Mouse (Mus musculus): ENCODE results near the gene Pdia4.

Gene Pdia4

GRCm38 (mm10) chr6:47762686-47763085 lies 50.5 kb downstream of the Pdia4 start:
- in situ Hi-C loops (cut with MboI, MseI), result loop anchor here (5.0 to 25.0 kb wide), 4 partner anchors 310 to 1450 kb away; partner anchors contain the start of genes Cul1, Gimap6, Gimap7 and Gm28053

DNA sequence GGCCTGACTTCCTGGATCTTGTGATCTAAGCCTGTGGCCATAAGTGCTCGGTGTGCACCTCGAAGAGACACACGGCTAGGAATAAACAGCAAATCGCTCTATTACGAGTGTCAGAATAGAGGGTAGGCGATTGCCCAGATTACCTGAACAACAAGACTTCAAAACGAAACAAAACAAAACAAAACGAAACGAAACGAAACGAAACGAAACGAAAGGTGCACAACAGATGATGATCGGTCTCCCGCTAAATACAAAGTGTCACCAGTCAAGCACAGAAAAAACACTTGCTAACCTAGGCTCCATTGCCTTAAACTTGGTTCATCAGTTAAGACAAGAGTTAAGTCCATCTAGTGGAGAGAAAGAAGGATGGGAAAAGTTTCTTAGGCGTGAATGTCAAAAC lies 53.8 kb downstream of the Pdia4 start:
- in situ Hi-C loops (cut with MboI, MseI), result loop anchor here (25.0 kb wide), 2 partner anchors 953 to 1453 kb away; partner anchors contain the start of genes Gimap6, Gimap7, Gm28053 and Igf2bp3

DNA sequence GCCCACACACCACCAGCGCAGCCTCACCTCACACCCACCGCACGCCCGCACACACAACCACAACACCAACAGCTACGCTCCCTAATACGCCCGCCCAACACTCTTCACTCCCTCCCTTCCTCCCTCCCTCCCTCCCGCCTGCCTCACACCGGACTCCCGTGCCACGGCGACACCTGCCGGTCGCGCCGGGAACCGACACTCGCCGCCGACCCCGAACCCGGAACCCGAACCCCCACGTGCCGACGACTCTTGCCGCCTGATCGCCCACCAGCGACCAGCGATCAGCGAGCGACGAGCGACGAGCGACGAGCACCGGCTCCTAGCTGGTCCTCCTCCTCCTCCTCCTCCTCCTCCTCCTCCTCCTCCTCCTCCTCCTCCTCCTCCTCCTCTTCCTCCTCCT lies 55.4 kb downstream of the Pdia4 start:
- in situ Hi-C loops (cut with MboI, MseI), result loop anchor here (25.0 kb wide), 2 partner anchors 954 to 1454 kb away; partner anchors contain the start of genes Gimap6, Gimap7, Gm28053 and Igf2bp3

GRCm38 (mm10) chr6:47757429-47757828 lies 55.8 kb downstream of the Pdia4 start:
- in situ Hi-C loops (cut with MboI, MseI), result loop anchor here (25.0 kb wide), 2 partner anchors 955 to 1455 kb away; partner anchors contain the start of genes Gimap6, Gimap7, Gm28053 and Igf2bp3

DNA sequence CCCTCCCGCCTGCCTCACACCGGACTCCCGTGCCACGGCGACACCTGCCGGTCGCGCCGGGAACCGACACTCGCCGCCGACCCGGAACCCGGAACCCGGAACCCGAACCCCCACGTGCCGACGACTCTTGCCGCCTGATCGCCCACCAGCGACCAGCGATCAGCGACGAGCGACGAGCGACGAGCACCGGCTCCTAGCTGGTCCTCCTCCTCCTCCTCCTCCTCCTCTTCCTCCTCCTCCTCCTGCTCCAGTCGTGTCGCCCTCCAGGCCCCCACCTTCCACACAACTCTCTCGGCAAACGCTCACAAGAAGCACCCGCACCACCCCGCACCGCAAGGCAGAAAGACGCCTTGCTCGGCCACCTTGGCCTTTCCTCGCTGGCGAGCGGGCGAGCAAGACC lies 60.1 kb downstream of the Pdia4 start:
- in situ Hi-C loops (cut with MboI, MseI), result loop anchor here (25.0 kb wide), 2 partner anchors 959 to 1459 kb away; partner anchors contain the start of genes Gimap6, Gimap7, Gm28053 and Igf2bp3

- in situ Hi-C loops (cut with MboI, MseI), result loop anchor here (5.0 to 10.0 kb wide), 2 partner anchors 96 to 554 kb away; no protein-coding TSS in a partner anchor
Observed at GRCm38 (mm10) chr6:47748306-47748705, 64.9 kb downstream of the Pdia4 start.

GRCm38 (mm10) chr6:47747886-47748285 lies 65.3 kb downstream of the Pdia4 start:
- in situ Hi-C loops (cut with MboI, MseI), result loop anchor here (5.0 to 10.0 kb wide), 2 partner anchors 96 to 553 kb away; no protein-coding TSS in a partner anchor
